Mouse (Mus musculus) brown adipose tissue, adult 24 weeks (tissue): ENCODE results near the gene Tnfrsf8. TPM values are rescaled to one million over a fixed set of nuclear protein-coding genes. Genes with fewer than 3 reads are reported as not detected.

Experiments used
- H3K27ac ChIP-seq: fragments of 200-500 bp; replicated peaks from 2 replicates; pipeline ENCODE4 v1.5.1; 2012; ENCODE audit warnings: low read depth, mild to moderate bottlenecking, low read length
- H3K4me1 ChIP-seq: fragments of 200-500 bp; 2 replicates; pipeline ENCODE4 v1.6.1; 2012; ENCODE audit warnings: low read length, mixed read lengths; ENCODE audit not compliant: control insufficient read depth, insufficient read depth, insufficient read length
- H3K4me3 ChIP-seq: fragments of 200-500 bp; 2 replicates; pipeline ENCODE4 v1.5.1; 2012; ENCODE audit warnings: low read depth, mild to moderate bottlenecking, low read length, moderate library complexity; ENCODE audit not compliant: insufficient read depth
- polyA plus RNA-seq: library from polyadenylated mRNA; stranded (reverse); fragments of >200 nt; gene quantifications from 2 replicates; pipeline ENCODE4 v1.2.4, GENCODE M21; 2012; ENCODE audit not compliant: missing spikeins, insufficient read depth, insufficient read length

Tnfrsf8 gene
- polyA plus RNA-seq, 1 experiment: not detected

GRCm38 (mm10) chr4:145295589-145296300 is 19.2 kb downstream of the Tnfrsf8 start:
- Histone ChIP-seq H3K4me3 (no peak overlapping the region), H3K4me1 (0 out of 2 replicates have a peak, but pooled peaks cover 3% of the 10 kb centered on the region), H3K27ac (no peak overlapping the region)

GRCm38 (mm10) chr4:145294588-145294987 is 20.4 kb downstream of the Tnfrsf8 start:
- Histone ChIP-seq H3K27ac (no peak overlapping the region), H3K4me1 (no peaks in the 10 kb centered on the region), H3K4me3 (no peak overlapping the region)

- Histone ChIP-seq H3K4me3 (no peak overlapping the region), H3K27ac (no peak overlapping the region), H3K4me1 (peaks cover under 1% of the 10 kb centered on the region; the same call in 1 of the 2 replicates)
Observed at GRCm38 (mm10) chr4:145286369-145287120, 28.4 kb downstream of the Tnfrsf8 start.

- no peak overlapping the region for H3K4me3 ChIP-seq
- H3K4me1 ChIP-seq: peaks cover 9% of the 10 kb centered on the region
- H3K27ac ChIP-seq: no peak overlapping the region
Observed at GRCm38 (mm10) chr4:145284675-145285074, 30.3 kb downstream of the Tnfrsf8 start.

- Histone ChIP-seq H3K4me3 (no peak overlapping the region), H3K4me1 (peaks cover 14% of the 10 kb centered on the region), H3K27ac (no peak overlapping the region)
Observed at GRCm38 (mm10) chr4:145283441-145283840, 31.5 kb downstream of the Tnfrsf8 start.

- Histone ChIP-seq H3K4me3 (no peak overlapping the region), H3K4me1 (peaks cover 36% of the 10 kb centered on the region), H3K27ac (peak overlapping the region; percentile 40; the same call in 1 of the 2 replicates)
Observed at GRCm38 (mm10) chr4:145280966-145281365, 34.0 kb downstream of the Tnfrsf8 start.

GRCm38 (mm10) chr4:145278724-145279370 is 36.1 kb downstream of the Tnfrsf8 start:
- H3K4me1 ChIP-seq: peaks cover 36% of the 10 kb centered on the region
- no peak overlapping the region for H3K4me3 ChIP-seq
- H3K27ac ChIP-seq: peak overlapping the region; percentile 79

GRCm38 (mm10) chr4:145278231-145278630 is 36.7 kb downstream of the Tnfrsf8 start:
- H3K4me3 ChIP-seq: no peak overlapping the region
- peaks cover 36% of the 10 kb centered on the region for H3K4me1 ChIP-seq
- no peak overlapping the region; the same call in 1 of the 2 replicates for H3K27ac ChIP-seq

- Histone ChIP-seq H3K27ac (peak overlapping the region; percentile 83), H3K4me3 (no peak overlapping the region)
Observed at GRCm38 (mm10) chr4:145276368-145277249, 38.4 kb downstream of the Tnfrsf8 start.

GRCm38 (mm10) chr4:145274887-145275286 is 40.1 kb downstream of the Tnfrsf8 start:
- peaks cover 37% of the 10 kb centered on the region for H3K4me1 ChIP-seq
- H3K27ac ChIP-seq: no peak overlapping the region
- no peak overlapping the region for H3K4me3 ChIP-seq

More at GRCm38 (mm10) chr4:145276368-145277249, 38.4 kb downstream of the Tnfrsf8 start:
- peaks cover 45% of the 10 kb centered on the region for H3K4me1 ChIP-seq

GRCm38 (mm10) chr4:145273923-145274322 is 41.0 kb downstream of the Tnfrsf8 start:
- peaks cover 32% of the 10 kb centered on the region for H3K4me1 ChIP-seq
- no peak overlapping the region for H3K27ac ChIP-seq
- no peak overlapping the region for H3K4me3 ChIP-seq

GRCm38 (mm10) chr4:145272763-145273162 is 42.2 kb downstream of the Tnfrsf8 start:
- peak overlapping the region; percentile 64 for H3K27ac ChIP-seq
- no peak overlapping the region for H3K4me3 ChIP-seq
- peaks cover 24% of the 10 kb centered on the region for H3K4me1 ChIP-seq

GRCm38 (mm10) chr4:145271634-145272033 is 43.3 kb downstream of the Tnfrsf8 start:
- Histone ChIP-seq H3K4me3 (no peak overlapping the region), H3K27ac (no peak overlapping the region), H3K4me1 (peaks cover 15% of the 10 kb centered on the region)

- Histone ChIP-seq H3K4me3 (no peak overlapping the region), H3K4me1 (peaks cover 10% of the 10 kb centered on the region; the same call in 1 of the 2 replicates), H3K27ac (peak overlapping the region; percentile 61)
Observed at GRCm38 (mm10) chr4:145270136-145270535, 44.8 kb downstream of the Tnfrsf8 start.
